Mouse (Mus musculus) myocyte (in vitro differentiated cells): Measurements from ENCODE around the gene Ppp2ca. TPM values are rescaled to one million over a fixed set of nuclear protein-coding genes. Genes with fewer than 3 reads are reported as not detected.

Experiments used
- H3K27me3 ChIP-seq: one replicate; pipeline ENCODE4 v1.6.1; 2011; ENCODE audit not compliant: control insufficient read depth, insufficient read depth, insufficient read length
- H3K36me3 ChIP-seq: one replicate; pipeline ENCODE4 v1.6.1; 2011; ENCODE audit not compliant: control insufficient read depth, insufficient read depth
- H3K4me2 ChIP-seq: one replicate; pipeline ENCODE4 v1.6.1; 2011; ENCODE audit warnings: low read depth, control low read depth
- H3K4me3 ChIP-seq: one replicate; pipeline ENCODE4 v1.5.1; 2011; ENCODE audit warnings: mild to moderate bottlenecking, control low read depth, moderate library complexity
- H3K79me2 ChIP-seq: one replicate; pipeline ENCODE4 v1.6.1; 2011; ENCODE audit not compliant: control insufficient read depth, insufficient read depth
- H3ac ChIP-seq: one replicate; pipeline ENCODE4 v1.6.1; 2011; ENCODE audit not compliant: control insufficient read depth, insufficient read length
- CEBPB ChIP-seq: IDR thresholded peaks from 2 replicates; pipeline ENCODE4 v1.6.1; 2011; ENCODE audit warnings: mild to moderate bottlenecking, moderate library complexity; ENCODE audit not compliant: poor library complexity, insufficient read depth, severe bottlenecking
- E2F4 ChIP-seq: IDR thresholded peaks from one replicate; pipeline ENCODE4 v1.6.1; 2011; ENCODE audit warnings: mild to moderate bottlenecking, control low read depth, moderate library complexity; ENCODE audit not compliant: insufficient read depth
- MAX ChIP-seq: IDR thresholded peaks from one replicate; pipeline ENCODE4 v1.6.1; 2011; ENCODE audit warnings: low read depth, mild to moderate bottlenecking, control low read depth
- MYOD1 ChIP-seq, 3 experiments: IDR thresholded peaks; one replicate each; pipeline ENCODE4 v1.6.1; 2011; ENCODE audit warnings: control low read depth in 2 of 3, low read depth in 2 of 3, mild to moderate bottlenecking in 2 of 3, moderate library complexity in 1 of 3; ENCODE audit not compliant: insufficient read length in 2 of 3, control insufficient read depth in 1 of 3
- MYOG ChIP-seq, 3 experiments: IDR thresholded peaks; one replicate each; pipeline ENCODE4 v1.6.1; 2011; ENCODE audit warnings: control low read depth in 2 of 3, low read depth in 2 of 3, mild to moderate bottlenecking in 2 of 3; ENCODE audit not compliant: insufficient read length in 2 of 3, control insufficient read depth in 1 of 3, insufficient read depth in 1 of 3
- POLR2A ChIP-seq: IDR thresholded peaks from one replicate; pipeline ENCODE4 v1.6.1; 2011; ENCODE audit warnings: low read depth, mild to moderate bottlenecking, control low read depth, moderate library complexity; ENCODE audit not compliant: insufficient read length
- POLR2AphosphoS2 ChIP-seq: IDR thresholded peaks from one replicate; pipeline ENCODE4 v1.6.1; 2011; ENCODE audit warnings: low read depth, control low read depth; ENCODE audit not compliant: insufficient read length
- REST ChIP-seq: IDR thresholded peaks from one replicate; pipeline ENCODE4 v1.6.1; 2011; ENCODE audit warnings: mild to moderate bottlenecking, control low read depth, moderate library complexity; ENCODE audit not compliant: insufficient read depth, insufficient read length
- SRF ChIP-seq: IDR thresholded peaks from one replicate; pipeline ENCODE4 v1.6.1; 2011; ENCODE audit warnings: low read depth; ENCODE audit not compliant: control insufficient read depth, insufficient read length
- TCF12 ChIP-seq: IDR thresholded peaks from one replicate; pipeline ENCODE4 v1.6.1; 2011; ENCODE audit warnings: mild to moderate bottlenecking, control low read depth; ENCODE audit not compliant: poor library complexity, insufficient read depth, severe bottlenecking
- TCF3 ChIP-seq: IDR thresholded peaks from one replicate; pipeline ENCODE4 v1.6.1; 2011; ENCODE audit warnings: low read depth, control low read depth; ENCODE audit not compliant: insufficient read length
- USF1 ChIP-seq: IDR thresholded peaks from one replicate; pipeline ENCODE4 v1.6.1; 2011; ENCODE audit warnings: low read depth, mild to moderate bottlenecking, control low read depth, moderate library complexity
- polyA plus RNA-seq: library from polyadenylated mRNA; unstranded; fragments of >200 nt; fragmentation: generic; extraction: Trizol; gene quantifications from one replicate; pipeline ENCODE4 v1.2.1, GENCODE M21; 2012; ENCODE audit warnings: missing spikeins

Gene Ppp2ca
- polyA plus RNA-seq, 1 experiment: 56.4 TPM

DNA sequence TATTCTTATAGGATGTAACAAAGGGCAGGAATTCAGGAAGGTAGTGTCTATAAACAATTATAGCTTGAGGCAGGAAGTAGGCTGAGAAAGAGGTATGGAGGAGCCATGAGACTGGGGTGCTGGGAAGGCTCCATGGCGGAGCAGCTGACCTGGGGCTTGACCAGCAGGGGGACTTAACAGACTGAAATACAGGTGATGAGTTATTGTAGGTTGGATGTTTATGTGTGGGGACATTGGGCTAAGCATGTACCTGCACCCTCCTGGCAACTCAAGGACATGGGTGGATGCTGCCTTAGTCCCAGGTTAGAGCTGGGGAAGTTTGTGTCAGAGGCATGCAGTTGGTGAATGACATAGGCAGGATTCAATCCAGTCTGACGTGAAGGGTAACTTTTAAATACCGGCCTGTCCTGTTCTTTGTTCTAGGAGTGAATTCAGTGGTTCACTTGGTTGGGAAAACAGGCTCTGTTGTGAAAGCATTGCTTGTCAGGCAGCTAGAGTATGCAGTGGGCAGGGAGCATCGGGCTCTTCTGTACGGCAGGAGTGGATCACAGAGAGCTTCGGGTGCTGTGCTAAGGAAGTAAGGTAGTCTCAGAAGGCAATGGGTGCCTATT, 21.6 kb upstream of the Ppp2ca start:
- Histone ChIP-seq H3K79me2 (no peaks in the 10 kb centered on the region), H3K4me2 (no peak overlapping the region), H3K27me3 (no peaks in the 10 kb centered on the region), H3K4me3 (no peak overlapping the region), H3ac (no peak overlapping the region), H3K36me3 (no peaks in the 10 kb centered on the region)
- TF ChIP-seq USF1 (no peak), TCF3 (no peak)

DNA sequence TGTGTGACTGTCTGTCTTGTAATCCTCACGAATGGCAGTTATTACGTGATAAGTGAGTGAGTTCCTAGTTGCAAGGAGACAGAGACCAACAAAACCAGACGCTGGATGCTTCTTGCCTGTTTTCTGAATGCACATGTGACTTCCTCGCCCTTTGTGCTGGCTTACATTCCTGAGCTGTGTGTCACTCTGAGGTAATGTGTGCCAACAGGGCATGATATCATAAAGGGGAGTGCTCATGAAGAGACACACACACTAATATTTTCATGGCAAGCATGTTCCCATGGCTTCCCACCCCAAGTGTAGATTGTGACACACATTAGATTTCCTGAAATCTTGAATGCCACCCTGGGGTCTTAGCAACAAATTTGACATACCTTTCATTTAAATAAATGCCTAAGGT, 20.5 kb upstream of the Ppp2ca start:
- H3K4me2 ChIP-seq: no peak overlapping the region
- no peaks in the 10 kb centered on the region for H3K79me2 ChIP-seq
- no peaks in the 10 kb centered on the region for H3K36me3 ChIP-seq
- H3K27me3 ChIP-seq: no peaks in the 10 kb centered on the region
- TF ChIP-seq REST: no peak
- peak in 1 of 3 experiments; percentile 23 for TF ChIP-seq MYOD1 (IDR thresholded peaks at IDR 0.05; ENCODE audit: control insufficient read depth in 1 of 3, insufficient read length in 2 of 3, low read depth in 2 of 3)
- TF ChIP-seq CEBPB: 0 out of 2 replicates have a peak, but pooled peaks have one; percentile 9
- TF ChIP-seq SRF: no peak
- no peak for TF ChIP-seq E2F4
- TF ChIP-seq MYOG (IDR thresholded peaks at IDR 0.05; ENCODE audit: control insufficient read depth in 1 of 3, insufficient read depth in 1 of 3, insufficient read length in 2 of 3, low read depth in 2 of 3): no peak
- TF ChIP-seq POLR2A: no peak
- TF ChIP-seq USF1: peak; percentile 96
- TF ChIP-seq MAX: no peak
- TF ChIP-seq TCF12: no peak
- TF ChIP-seq TCF3: no peak
- no peak for TF ChIP-seq POLR2AphosphoS2
- no peak overlapping the region for H3ac ChIP-seq
- no peak overlapping the region for H3K4me3 ChIP-seq

DNA sequence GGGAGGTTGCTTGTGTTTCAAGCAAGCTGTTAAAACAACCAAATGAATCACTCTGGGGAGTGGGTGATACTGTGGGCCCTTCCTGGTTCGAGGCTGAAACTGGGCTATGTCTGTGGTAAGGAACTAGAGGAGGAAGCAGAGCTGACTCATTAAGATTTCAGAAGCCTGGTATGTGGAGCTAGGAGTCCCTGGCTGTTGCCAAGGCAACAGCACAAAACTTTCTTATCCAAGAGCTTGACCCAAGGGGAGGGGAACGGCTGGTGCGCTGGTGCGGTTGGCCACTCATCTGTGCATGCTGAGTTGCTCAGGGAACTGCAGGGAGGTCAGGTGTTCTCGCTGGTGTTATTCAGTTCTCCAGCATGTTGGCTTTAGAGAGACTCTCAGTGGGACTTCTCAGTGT, 18.5 kb upstream of the Ppp2ca start:
- TF ChIP-seq POLR2A (no peak), REST (no peak), MYOD1 (IDR thresholded peaks at IDR 0.05; ENCODE audit: control insufficient read depth in 1 of 3, insufficient read length in 2 of 3, low read depth in 2 of 3) (peak in 2 of 3 experiments; percentile 19 to 69), USF1 (peak; percentile 13), SRF (no peak), MYOG (IDR thresholded peaks at IDR 0.05; ENCODE audit: control insufficient read depth in 1 of 3, insufficient read depth in 1 of 3, insufficient read length in 2 of 3, low read depth in 2 of 3) (peak in 1 of 3 experiments; percentile 71), TCF3 (no peak), TCF12 (no peak), CEBPB (no peak), E2F4 (no peak), POLR2AphosphoS2 (no peak), MAX (no peak)
- Histone ChIP-seq H3K27me3 (no peaks in the 10 kb centered on the region), H3ac (no peak overlapping the region), H3K79me2 (no peaks in the 10 kb centered on the region), H3K36me3 (no peaks in the 10 kb centered on the region), H3K4me3 (no peak overlapping the region), H3K4me2 (peak overlapping the region; percentile 31)

DNA sequence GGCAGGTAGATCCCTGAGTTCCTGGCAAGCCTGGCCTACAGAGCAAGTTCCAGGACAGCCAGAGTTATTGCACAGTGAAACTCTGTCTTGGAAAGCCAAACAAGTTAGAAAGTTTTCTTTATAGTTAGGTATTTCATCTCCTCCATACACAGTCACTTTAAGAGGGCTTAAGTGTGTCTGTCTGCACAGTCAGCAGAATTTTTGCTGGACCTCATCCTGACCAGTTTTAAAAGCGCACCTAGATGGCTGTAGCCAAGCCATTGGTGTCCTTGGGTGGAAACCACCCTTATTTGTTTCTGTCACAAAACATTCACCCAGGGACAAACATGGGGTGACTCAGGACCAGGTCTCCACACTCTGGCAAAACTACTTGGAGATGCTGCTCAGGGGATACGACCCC, 17.8 kb upstream of the Ppp2ca start:
- Histone ChIP-seq H3ac (no peak overlapping the region), H3K4me2 (peak overlapping the region; percentile 31), H3K27me3 (no peaks in the 10 kb centered on the region), H3K4me3 (no peak overlapping the region), H3K36me3 (no peaks in the 10 kb centered on the region), H3K79me2 (no peaks in the 10 kb centered on the region)
- no peak for TF ChIP-seq MAX
- TF ChIP-seq USF1: no peak
- TF ChIP-seq TCF12: no peak
- no peak for TF ChIP-seq POLR2AphosphoS2
- no peak for TF ChIP-seq MYOG (IDR thresholded peaks at IDR 0.05; ENCODE audit: control insufficient read depth in 1 of 3, insufficient read depth in 1 of 3, insufficient read length in 2 of 3, low read depth in 2 of 3)
- TF ChIP-seq MYOD1 (IDR thresholded peaks at IDR 0.05; ENCODE audit: control insufficient read depth in 1 of 3, insufficient read length in 2 of 3, low read depth in 2 of 3): no peak
- TF ChIP-seq E2F4: no peak
- no peak for TF ChIP-seq CEBPB
- TF ChIP-seq TCF3: no peak
- TF ChIP-seq SRF: no peak
- no peak for TF ChIP-seq POLR2A
- TF ChIP-seq REST: no peak

DNA sequence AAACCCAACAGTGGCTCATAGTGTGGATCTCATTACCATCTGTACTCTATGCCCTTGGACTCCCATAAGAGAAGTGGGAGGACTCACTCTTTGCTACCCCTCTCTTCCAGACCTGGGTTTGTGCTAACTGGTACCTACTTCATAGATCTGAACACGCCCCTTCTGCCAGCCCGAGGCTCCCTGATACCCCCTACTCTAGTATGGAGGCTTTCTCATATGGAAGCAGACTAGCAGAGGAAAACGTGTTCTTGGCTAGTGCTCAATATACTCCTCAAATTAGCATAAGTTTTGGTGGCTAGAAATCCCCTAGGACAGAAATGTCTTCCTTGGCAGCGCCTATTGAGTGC, 12.7 kb upstream of the Ppp2ca start:
- Histone ChIP-seq H3K79me2 (no peaks in the 10 kb centered on the region), H3K4me2 (peak overlapping the region; percentile 62), H3K4me3 (no peak overlapping the region), H3K27me3 (no peaks in the 10 kb centered on the region), H3ac (no peak overlapping the region), H3K36me3 (no peaks in the 10 kb centered on the region)
- TF ChIP-seq POLR2A (no peak), TCF3 (no peak), MYOD1 (IDR thresholded peaks at IDR 0.05; ENCODE audit: control insufficient read depth in 1 of 3, insufficient read length in 2 of 3, low read depth in 2 of 3) (no peak), USF1 (no peak), POLR2AphosphoS2 (no peak), CEBPB (no peak), MAX (no peak), TCF12 (no peak), REST (no peak)
